Mouse (Mus musculus): ENCODE data around the gene Gm27027. TPM values are rescaled to one million over a fixed set of nuclear protein-coding genes. Genes with fewer than 3 reads are reported as not detected.

Gene Gm27027
- total RNA-seq, 2 experiments from 2014 or later = not detected

- intact Hi-C loops (cut with DNase I) = no loop called here
- DNase-seq = no peak
Observed at GRCm38 (mm10) chr2:93944099-93944498, 52.1 kb downstream of the Gm27027 start.

- intact Hi-C loops (cut with DNase I) = no loop called here
Observed at GRCm38 (mm10) chr2:93941670-93942069, 54.5 kb downstream of the Gm27027 start.

GRCm38 (mm10) chr2:93938534-93938933 is 57.6 kb downstream of the Gm27027 start:
- DNase-seq = no peak
- intact Hi-C loops (cut with DNase I) = no loop called here

More at GRCm38 (mm10) chr2:93941670-93942069, 54.5 kb downstream of the Gm27027 start:
- DNase-seq = no peak

- DNase-seq = no peak
- intact Hi-C loops (cut with DNase I) = no loop called here
Observed at GRCm38 (mm10) chr2:93928866-93929265, 67.3 kb downstream of the Gm27027 start.

- intact Hi-C loops (cut with DNase I) = no loop called here
- DNase-seq = no peak
Observed at GRCm38 (mm10) chr2:93927701-93928437, 68.3 kb downstream of the Gm27027 start.

- intact Hi-C loops (cut with DNase I) = no loop called here
- no peak for DNase-seq
Observed at GRCm38 (mm10) chr2:93926141-93926540, 70.0 kb downstream of the Gm27027 start.

- intact Hi-C loops (cut with DNase I) = no loop called here
- DNase-seq = no peak
Observed at GRCm38 (mm10) chr2:93919093-93919492, 77.1 kb downstream of the Gm27027 start.

GRCm38 (mm10) chr2:93913552-93913951 is 82.6 kb downstream of the Gm27027 start:
- intact Hi-C loops (cut with DNase I) = no loop called here
- DNase-seq = no peak

GRCm38 (mm10) chr2:93911942-93912341 is 84.2 kb downstream of the Gm27027 start:
- peak; percentile 81 for DNase-seq
- intact Hi-C loops (cut with DNase I) = no loop called here

GRCm38 (mm10) chr2:93909716-93910115 is 86.4 kb downstream of the Gm27027 start:
- intact Hi-C loops (cut with DNase I) = no loop called here
- DNase-seq = peak; percentile 49

GRCm38 (mm10) chr2:93907519-93908294 is 88.4 kb downstream of the Gm27027 start:
- peak; percentile 14 for DNase-seq
- intact Hi-C loops (cut with DNase I) = no loop called here

Other genes with a start within 250 kb of the Gm27027 start
- gene Ext2, start 173.8 kb downstream of the Gm27027 start, total RNA-seq (2021) = 10 to 100 TPM; 66.8 to 68.4 TPM
- gene Accs, start 146.4 kb downstream of the Gm27027 start, total RNA-seq (2021) = 1 to 10 TPM; 6.7 to 7.4 TPM
- under 1 TPM in 1 of 2 experiments, not detected in 1; 0.68 TPM for gene Accsl, start 127.2 kb downstream of the Gm27027 start, total RNA-seq (2021)
- gene Gm13889, start 39.2 kb downstream of the Gm27027 start, total RNA-seq (2021) = 10 to 100 TPM; 44.3 to 45.6 TPM
- gene Alkbh3, start 14.5 kb upstream of the Gm27027 start, total RNA-seq (2021) = 10 to 100 TPM; 33.7 to 43.3 TPM
- 10 to 100 TPM; 66.8 to 68.4 TPM for gene Hsd17b12, start 161.6 kb upstream of the Gm27027 start, total RNA-seq (2021)